Mouse (Mus musculus) MN1 (cell line): ENCODE measurements around the gene Pak7.

Source experiments
- DNase-seq: peaks from one replicate; pipeline ENCODE4 v3.0.0-alpha.2; 2016; ENCODE audit warnings: low spot score

The Pak7 gene

DNA sequence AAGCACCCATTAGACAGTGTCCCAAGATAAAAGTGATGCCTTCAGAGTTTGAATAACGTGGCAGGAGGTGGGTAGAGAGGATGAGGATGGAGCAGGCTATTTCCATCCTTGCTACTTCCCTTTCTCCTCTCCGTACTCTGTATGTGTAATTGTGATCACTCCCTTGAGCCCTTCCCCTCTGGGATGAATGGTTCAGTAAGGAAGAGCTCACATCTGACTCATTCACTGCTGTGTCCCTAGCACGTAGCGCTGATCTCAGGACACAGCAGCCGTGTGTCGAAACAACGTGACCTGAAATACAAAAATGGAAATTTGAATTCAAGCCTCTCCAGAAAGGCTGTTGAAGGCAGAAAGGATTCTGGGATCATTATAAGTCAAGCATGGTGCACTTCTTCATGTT lies 237.0 kb downstream of the Pak7 start:
- DNase-seq: no peak

- DNase-seq: peak; percentile 41
Measured at GRCm38 (mm10) chr2:136149530-136149929, 238.2 kb downstream of the Pak7 start.

- DNase-seq: peak; percentile 81
Measured at GRCm38 (mm10) chr2:136148999-136149398, 238.8 kb downstream of the Pak7 start.

DNA sequence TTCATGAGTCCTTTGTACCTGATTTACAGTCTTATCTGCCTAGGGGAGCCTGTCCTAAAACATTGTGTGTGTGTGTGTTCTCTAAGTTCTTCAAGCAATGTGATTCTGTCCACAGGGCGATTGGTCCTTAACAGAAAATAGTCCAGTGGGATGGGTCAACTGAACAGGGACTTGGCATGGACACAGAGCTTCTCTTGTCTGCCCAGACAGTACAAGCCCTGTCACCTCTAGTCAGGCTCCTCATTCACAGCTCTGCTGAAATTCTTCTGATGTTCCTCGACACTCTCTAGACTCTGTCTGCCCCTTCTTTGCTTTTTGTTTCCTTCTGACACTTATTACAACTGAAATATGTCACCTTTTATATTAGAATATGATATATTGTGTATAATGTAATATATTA lies 247.0 kb downstream of the Pak7 start:
- DNase-seq: no peak

DNA sequence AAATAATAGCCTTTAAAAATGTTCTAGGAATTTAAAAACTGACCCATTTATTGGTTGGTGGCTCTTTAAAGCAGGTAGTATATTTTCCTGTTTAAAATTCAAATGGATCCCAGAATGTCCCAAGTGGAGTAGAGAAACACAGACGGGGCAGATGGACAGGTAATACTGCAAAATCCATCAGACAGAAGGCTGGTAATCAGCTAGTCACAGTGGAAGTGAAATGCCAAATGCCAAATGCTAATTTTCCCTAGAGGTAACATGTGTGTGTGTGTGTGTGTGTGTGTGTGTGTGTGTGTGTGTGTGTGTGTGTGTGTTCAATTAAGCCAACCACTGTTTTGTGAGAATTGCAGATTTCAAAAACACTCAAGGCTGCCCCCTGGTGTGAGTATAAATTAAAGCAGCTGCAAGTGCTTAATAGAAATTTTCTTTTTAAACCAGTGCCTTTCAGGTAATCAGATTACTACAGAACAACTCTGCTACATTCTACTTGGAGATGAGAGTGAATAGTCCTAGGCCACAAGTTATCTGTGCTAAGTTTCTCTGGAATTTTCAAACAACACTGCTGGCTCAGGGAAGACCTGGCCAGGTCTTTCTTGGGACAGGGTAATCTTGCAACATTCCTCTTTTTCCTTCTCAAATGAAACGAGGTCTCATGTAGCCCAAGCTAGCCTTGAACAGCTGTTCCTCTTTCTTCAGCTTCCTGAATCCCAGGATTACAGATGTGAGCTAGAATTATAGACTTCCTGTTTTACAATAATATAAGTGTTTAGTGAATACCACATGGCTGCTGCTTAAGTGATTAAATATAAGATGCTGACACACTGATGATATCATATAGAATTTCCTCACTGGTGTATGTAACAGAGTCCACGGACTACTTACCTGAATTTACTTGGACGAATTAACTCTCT lies 248.4 kb downstream of the Pak7 start:
- no peak for DNase-seq

GRCm38 (mm10) chr2:136138451-136138850 lies 249.3 kb downstream of the Pak7 start:
- no peak for DNase-seq

- DNase-seq: peak; percentile 11
Measured at GRCm38 (mm10) chr2:136121867-136122266, 265.9 kb downstream of the Pak7 start.

GRCm38 (mm10) chr2:136118006-136118405 lies 269.8 kb downstream of the Pak7 start:
- DNase-seq: no peak

GRCm38 (mm10) chr2:136113374-136113773 lies 274.4 kb downstream of the Pak7 start:
- no peak for DNase-seq

- no peak for DNase-seq
Measured at GRCm38 (mm10) chr2:136109038-136109363, 278.8 kb downstream of the Pak7 start.

DNA sequence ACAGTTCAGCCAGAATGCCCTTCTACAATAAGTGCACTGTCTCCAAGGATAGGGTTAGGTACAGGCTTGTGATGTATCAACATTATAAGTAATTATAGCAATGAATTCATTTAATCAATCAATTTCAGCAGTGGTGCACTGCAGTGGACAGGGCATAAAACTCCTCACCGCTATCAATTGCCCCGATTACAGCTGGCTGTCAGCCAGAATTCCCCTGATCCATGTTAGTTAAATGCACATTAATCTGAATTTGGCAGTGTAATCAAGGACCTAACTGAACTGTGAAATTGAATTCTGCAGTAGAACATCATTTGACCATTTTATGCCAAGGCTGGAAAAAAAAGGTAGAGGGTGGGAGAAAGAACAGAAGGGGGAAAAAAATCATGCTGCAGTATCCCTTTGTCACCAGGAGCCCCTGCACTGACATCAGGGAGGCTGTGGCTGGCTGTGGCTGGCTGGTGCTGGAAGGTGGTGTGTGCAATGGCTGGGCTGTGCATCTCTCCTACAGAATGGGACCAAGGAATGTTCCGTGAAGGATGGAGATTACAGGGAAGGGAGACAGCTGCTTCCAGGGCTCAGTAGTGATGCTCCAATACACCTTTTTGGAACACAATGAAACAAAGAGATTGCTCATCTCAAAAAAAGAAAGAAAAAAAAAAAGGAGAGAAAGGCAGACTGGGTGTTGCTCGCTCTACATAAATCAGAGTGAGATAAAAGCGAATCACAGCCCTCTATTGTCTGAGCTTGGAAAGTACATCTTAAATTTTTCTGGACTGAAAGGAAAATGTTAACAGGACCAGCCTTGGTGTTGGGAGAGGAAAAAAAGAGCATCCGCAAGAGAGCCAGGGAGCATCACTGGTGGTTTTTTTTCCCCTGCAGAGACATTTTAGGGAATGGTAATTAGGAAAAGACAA lies 279.4 kb downstream of the Pak7 start:
- DNase-seq: no peak

DNA sequence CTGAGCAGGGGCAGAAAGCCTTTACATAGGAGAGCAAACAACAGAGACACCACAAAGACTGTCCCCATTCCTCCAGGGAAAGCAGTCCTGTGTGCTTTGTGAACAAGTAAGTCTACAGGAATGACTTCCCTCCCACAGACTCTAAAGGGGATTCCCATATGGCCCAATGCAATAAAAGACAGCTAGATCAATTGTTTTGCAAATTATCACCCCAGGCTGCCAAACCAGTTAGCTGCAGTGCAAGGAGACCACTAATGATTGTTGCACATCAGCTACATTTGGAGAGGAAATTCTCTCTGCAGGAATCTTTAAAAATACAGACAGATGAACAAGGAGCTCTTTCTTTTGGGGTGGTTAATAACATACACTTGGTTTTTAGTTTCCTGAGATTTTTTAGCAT lies 280.2 kb downstream of the Pak7 start:
- no peak for DNase-seq

GRCm38 (mm10) chr2:136097143-136097542 lies 290.6 kb downstream of the Pak7 start:
- no peak for DNase-seq

DNA sequence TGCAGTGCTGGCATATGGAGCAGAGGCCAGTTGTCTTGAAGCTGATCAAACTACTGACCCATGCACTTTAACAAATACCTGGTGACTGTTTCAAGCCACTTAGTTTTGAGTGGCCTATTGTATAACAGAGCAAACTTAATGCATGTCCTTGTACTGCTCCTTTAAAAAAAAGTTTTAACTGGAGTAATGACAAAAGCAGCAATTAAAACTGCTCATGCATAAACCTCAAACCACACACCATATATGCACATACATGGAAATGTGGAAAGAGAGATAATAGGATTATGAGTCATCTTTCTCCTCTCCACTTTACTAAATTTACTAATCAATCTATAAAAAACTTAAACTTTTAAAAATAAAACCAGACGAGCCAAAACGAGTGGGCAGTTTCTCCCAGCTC lies 291.8 kb downstream of the Pak7 start:
- DNase-seq: no peak

GRCm38 (mm10) chr2:136064356-136064755 lies 323.4 kb downstream of the Pak7 start:
- DNase-seq: no peak

GRCm38 (mm10) chr2:136059029-136059669 lies 328.6 kb downstream of the Pak7 start:
- DNase-seq: no peak

DNA sequence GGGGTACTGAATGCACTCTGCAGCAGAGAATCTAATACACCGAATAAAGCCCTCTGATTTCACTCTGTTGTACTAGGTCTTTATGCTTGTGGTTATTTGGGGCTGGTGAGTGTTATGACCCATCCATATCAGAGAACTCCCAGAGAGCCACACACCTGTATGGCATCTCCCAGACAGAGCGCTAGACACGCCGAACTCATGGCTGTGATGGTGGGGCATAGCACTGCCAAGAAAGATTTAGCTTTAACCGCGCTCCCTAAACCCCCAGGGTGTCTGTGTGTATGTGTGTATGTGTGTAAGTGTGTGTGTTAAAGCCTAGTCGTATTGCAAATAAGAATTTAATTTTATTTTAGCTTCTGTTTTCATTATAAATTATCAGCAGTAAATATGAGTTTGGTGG lies 329.4 kb downstream of the Pak7 start:
- no peak for DNase-seq

GRCm38 (mm10) chr2:136057861-136058331 lies 329.9 kb downstream of the Pak7 start:
- DNase-seq: no peak

DNA sequence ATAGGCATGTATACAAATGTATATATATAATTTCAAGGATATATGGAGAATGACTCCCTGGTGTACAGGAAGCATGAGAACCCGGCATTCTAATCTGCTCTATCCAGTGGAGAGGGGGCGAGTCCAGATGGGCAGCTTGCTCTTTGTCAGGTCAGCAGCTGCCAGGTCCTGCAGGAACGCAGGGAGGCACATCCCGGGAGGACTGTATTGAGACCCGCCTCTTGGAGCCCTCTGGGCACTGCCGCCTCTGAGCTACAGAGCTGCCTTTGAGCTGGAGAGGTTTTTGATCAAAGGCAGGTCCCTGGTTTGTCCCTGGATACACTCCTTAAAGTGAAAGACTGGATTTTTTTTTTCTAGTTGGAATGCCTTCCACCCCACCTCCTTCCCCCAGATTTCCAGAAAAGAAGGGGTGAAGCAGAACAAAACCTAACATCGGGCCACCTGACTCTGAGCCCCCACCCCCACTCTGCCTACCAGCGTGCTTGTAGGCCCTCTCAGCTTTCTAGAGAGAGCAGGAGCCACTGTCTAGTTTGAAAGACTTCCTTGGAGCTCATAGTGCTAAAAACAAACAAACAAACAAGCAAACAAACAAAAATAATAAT lies 336.0 kb downstream of the Pak7 start, which contains the start of gene Lamp5:
Gene Lamp5, plus strand, starts transcription at position 552 of the 602 bp plus-strand sequence.
- DNase-seq: no peak

- DNase-seq: no peak
Measured at GRCm38 (mm10) chr2:136050793-136051615, 336.8 kb downstream of the Pak7 start.

GRCm38 (mm10) chr2:136048464-136048863 lies 339.3 kb downstream of the Pak7 start:
- DNase-seq: no peak
